Mouse (Mus musculus) liver, embryonic 18 days (tissue): ENCODE data around the gene Olfr707. TPM values are rescaled to one million over a fixed set of nuclear protein-coding genes. Genes with fewer than 3 reads are reported as not detected.

Experiments used
- polyA plus RNA-seq: library from polyadenylated mRNA; depleted of rRNA; stranded (reverse); fragments of >200 nt; gene quantifications from 2 replicates; pipeline ENCODE4 v1.2.3, GENCODE M21; 2012; rRNA removed

Olfr707 gene
- polyA plus RNA-seq = not detected in 2 replicates

DNA sequence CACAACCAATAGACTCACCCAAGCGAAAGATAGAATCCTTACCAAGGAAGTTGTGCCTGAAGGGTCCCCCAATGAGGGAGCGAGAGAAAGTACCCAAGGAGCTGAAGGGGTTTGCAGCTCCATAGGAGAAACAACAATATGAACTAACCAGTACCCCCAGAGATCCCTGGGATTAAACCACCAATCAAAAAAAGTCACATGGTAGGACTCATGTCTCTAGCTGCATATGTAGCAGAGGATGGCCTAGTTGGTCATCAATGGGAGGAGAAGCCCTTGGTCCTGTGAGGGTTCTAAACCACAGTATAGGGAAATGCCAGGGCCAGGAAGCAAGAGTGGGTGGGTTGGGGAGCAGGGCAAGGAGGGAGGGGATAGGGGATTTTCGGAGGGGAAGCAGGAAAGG is at the start of gene Olfr707:
Gene Olfr707 (minus strand): TSS at position 101 of the 400 bp plus-strand sequence.

DNA sequence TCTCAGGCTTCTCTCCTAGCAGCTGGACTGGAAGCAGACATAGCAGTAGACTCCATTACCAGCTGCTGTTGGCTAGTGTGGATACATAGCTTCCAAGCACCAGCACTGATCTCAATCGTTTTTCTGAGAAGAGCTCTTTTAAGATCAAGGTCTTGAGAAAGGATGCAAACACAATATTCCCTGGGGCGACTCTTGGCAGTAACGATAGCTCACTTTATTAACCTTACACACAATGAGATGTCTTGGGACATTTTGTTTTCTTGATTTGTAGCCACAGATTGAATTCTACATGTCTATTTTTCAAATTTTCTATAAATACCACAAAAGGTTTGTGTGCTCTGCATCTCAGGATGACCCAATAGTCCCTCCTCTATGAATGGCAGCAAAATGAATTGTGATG is 47.2 kb upstream of the Olfr707 start, which contains the start of gene Olfr710:
Gene Olfr710 (minus strand): TSS at position 101 of the 400 bp plus-strand sequence.

DNA sequence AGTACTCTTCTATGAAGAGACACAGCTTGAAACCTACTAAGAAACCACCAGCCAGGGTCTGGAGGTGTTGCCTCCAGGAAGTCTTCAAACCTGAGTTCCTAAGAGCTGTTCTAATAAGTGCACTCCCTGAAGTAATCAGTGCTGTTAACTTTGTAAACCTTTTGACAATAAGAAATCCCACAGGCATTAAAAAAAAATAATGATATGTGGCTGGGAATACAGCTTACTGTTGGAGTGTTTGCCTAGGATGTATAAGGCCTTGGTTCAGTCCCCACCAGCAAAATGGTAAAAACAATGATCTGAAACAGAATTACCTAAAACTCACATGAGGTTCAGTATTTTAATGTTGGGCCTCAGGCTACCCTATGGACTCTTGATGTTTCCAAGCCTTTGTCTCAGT is 31.1 kb upstream of the Olfr707 start, which contains the start of gene Olfr709-ps1:
Gene Olfr709-ps1 (minus strand): TSS at position 101 of the 400 bp plus-strand sequence.

DNA sequence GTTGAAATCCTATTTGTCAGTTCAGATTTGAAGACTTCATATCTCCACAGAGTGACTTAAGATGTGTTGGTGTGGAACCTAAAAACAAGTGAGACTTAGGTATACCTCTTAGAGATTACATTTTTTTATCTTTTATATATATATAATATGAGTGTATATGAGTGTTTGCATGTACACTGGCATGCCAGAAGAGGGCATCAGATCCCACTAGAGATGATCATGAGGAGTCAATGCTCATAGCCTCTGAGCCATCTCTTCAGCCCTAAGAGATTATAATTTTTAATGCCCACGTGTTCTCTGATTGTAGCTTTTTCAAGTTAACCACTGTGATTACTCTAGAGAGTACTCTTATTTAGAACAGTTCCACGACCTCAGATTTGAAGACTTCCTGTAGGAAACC is 6.6 kb upstream of the Olfr707 start, which contains the start of gene Olfr1532-ps1:
Gene Olfr1532-ps1 (plus strand): TSS at position 326 of the 400 bp plus-strand sequence.

DNA sequence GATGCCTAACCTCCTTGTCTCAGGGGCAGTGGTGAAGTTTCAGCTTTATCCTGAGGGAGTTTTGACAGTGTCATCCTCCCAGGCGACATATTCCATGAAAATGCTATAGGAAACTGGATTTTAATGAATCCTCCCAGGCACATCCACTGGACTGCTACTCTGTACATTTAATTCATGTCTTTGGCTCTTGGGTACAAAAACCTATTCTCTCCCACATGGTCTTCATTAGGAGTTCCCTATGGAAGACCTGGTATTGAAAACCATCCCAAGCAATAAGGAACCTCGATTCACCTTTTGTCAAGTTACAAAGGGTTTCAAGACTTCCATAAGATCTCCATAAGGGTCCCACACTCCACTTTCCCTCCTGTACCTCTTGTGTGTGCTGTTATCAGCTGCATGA is 13.0 kb downstream of the Olfr707 start, which contains the start of gene Olfr706:
Gene Olfr706 (minus strand): TSS at position 101 of the 400 bp plus-strand sequence.

DNA sequence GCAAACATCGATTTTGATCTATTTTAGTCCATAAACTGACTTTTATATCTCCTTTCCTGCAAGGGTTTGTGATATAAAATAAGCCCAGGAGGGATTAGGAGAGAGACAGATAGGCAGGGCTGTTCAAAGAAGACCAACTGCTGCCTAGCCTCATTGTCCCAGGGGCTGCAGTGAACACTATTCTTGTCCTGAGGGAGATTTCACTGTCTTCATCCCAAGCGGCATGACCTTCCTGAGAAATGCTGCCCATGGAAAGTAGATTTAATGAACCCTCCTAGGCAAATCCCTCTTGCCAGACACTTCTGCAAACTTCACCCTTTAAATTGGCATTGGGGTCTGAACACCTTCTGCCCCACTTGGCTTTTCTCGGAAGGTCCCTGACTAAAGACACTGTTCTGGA is 24.2 kb downstream of the Olfr707 start, which contains the start of gene Olfr705:
Gene Olfr705 (minus strand): TSS at position 101 of the 400 bp plus-strand sequence.

DNA sequence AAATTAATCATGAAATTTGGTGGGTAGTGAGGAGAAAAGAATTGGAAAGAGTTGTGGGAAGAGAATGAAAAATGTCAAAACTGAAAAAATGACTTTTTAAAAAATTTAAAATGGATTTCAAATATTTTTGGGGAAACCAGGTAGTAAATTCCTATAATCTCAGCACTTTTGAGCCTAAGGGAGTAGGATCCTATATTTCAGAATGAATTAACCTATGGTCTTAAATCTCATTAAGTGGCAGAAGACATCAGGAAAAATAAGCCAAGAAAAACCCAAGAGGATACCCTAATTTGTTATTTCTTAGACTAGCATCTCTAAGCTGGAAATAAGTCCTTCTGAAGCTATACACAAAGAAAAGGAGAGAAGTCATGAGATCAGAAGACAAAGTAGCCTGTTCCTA is 38.2 kb downstream of the Olfr707 start, which contains the start of gene Olfr704:
Gene Olfr704 (plus strand): TSS at position 301 of the 400 bp plus-strand sequence.

GRCm38 (mm10) chr7:106843060-106843459 is 58.0 kb downstream of the Olfr707 start, which contains the start of gene Olfr703:
Gene Olfr703, plus strand, starts transcription at chr7:106843360.

Other genes with a start within 250 kb of the Olfr707 start
- gene Olfr693, start 220.7 kb downstream of the Olfr707 start, polyA plus RNA-seq = not detected in 2 replicates
- not detected in 2 replicates for gene Olfr694, start 209.4 kb downstream of the Olfr707 start, polyA plus RNA-seq
- not detected in 2 replicates for gene Olfr695, start 184.8 kb downstream of the Olfr707 start, polyA plus RNA-seq
- not detected in 2 replicates for gene Olfr697, start 158.8 kb downstream of the Olfr707 start, polyA plus RNA-seq
- not detected in 2 replicates for gene Olfr698, start 145.8 kb downstream of the Olfr707 start, polyA plus RNA-seq
- not detected in 2 replicates for gene Olfr699, start 108.0 kb downstream of the Olfr707 start, polyA plus RNA-seq
- not detected in 2 replicates for gene Olfr700, start 92.4 kb downstream of the Olfr707 start, polyA plus RNA-seq
- gene Olfr701, start 87.1 kb downstream of the Olfr707 start, polyA plus RNA-seq = not detected in 2 replicates
- gene Olfr702, start 67.3 kb downstream of the Olfr707 start, polyA plus RNA-seq = not detected in 2 replicates
- gene Olfr703, start 57.9 kb downstream of the Olfr707 start, polyA plus RNA-seq = not detected in 2 replicates
- not detected in 2 replicates for gene Olfr704, start 38.1 kb downstream of the Olfr707 start, polyA plus RNA-seq
- not detected in 2 replicates for gene Olfr705, start 24.4 kb downstream of the Olfr707 start, polyA plus RNA-seq
- gene Olfr706, start 13.1 kb downstream of the Olfr707 start, polyA plus RNA-seq = not detected in 2 replicates
- not detected in 2 replicates for gene Olfr1532-ps1, start 6.8 kb upstream of the Olfr707 start, polyA plus RNA-seq
- not detected in 2 replicates for gene Olfr709-ps1, start 31.0 kb upstream of the Olfr707 start, polyA plus RNA-seq
- gene Olfr710, start 47.1 kb upstream of the Olfr707 start, polyA plus RNA-seq = not detected in 2 replicates
- not detected in 2 replicates for gene Olfr6, start 62.7 kb upstream of the Olfr707 start, polyA plus RNA-seq
- not detected in 2 replicates for gene Olfr711, start 74.2 kb upstream of the Olfr707 start, polyA plus RNA-seq
- not detected in 2 replicates for gene Olfr2, start 104.8 kb upstream of the Olfr707 start, polyA plus RNA-seq
- not detected in 2 replicates for gene Olfr713, start 129.9 kb upstream of the Olfr707 start, polyA plus RNA-seq
- not detected in 2 replicates for gene Olfr714, start 169.7 kb upstream of the Olfr707 start, polyA plus RNA-seq
- not detected in 2 replicates for gene Olfr17, start 192.0 kb upstream of the Olfr707 start, polyA plus RNA-seq
- gene Olfr715b, start 209.1 kb upstream of the Olfr707 start, polyA plus RNA-seq = not detected in 2 replicates
- not detected in 2 replicates for gene Olfr715, start 229.8 kb upstream of the Olfr707 start, polyA plus RNA-seq
- gene Olfr716, start 237.1 kb upstream of the Olfr707 start, polyA plus RNA-seq = not detected in 2 replicates